Mouse (Mus musculus) bone marrow, adult 2 months (tissue): Measurements from ENCODE around the gene Mrpl4.

Experiments
- CTCF ChIP-seq: fragments of 200-500 bp; IDR thresholded peaks from 2 replicates; pipeline ENCODE4 v1.5.1; 2011; ENCODE audit warnings: low read length, control low read depth; ENCODE audit not compliant: control insufficient read depth, insufficient read depth
- POLR2A ChIP-seq: fragments of 200-500 bp; IDR thresholded peaks from 2 replicates; pipeline ENCODE4 v1.6.1; 2011; ENCODE audit warnings: low read depth, mild to moderate bottlenecking, control low read depth, low read length, borderline replicate concordance; ENCODE audit not compliant: control insufficient read depth

- TF ChIP-seq POLR2A (no peak), CTCF (no peak)
Measured at GRCm38 (mm10) chr9:21001651-21002200, 812 bp upstream of the Mrpl4 start.
